Mouse (Mus musculus) embryonic facial prominence, embryonic 13.5 days (tissue): Measurements from ENCODE around the gene Sox21. TPM values are rescaled to one million over a fixed set of nuclear protein-coding genes. Genes with fewer than 3 reads are reported as not detected.

Experiments used
- ATAC-seq: fragments of 200-750 bp; cut with Nextera tagmentation; 2 replicates; pipeline ENCODE4 v1.8.0; 2017; ENCODE audit warnings: low read depth; ENCODE audit not compliant: insufficient number of reproducible peaks, insufficient read depth, low FRiP score, low TSS enrichment
- H3K27ac ChIP-seq: fragments of 300-500 bp; sonication (generic); 2 replicates; pipeline ENCODE4 v1.5.1; 2015; ENCODE audit warnings: moderate library complexity, mild to moderate bottlenecking, inconsistent platforms
- H3K27me3 ChIP-seq: fragments of 300-500 bp; sonication (generic); 2 replicates; pipeline ENCODE4 v1.6.1; 2015; ENCODE audit warnings: mild to moderate bottlenecking, inconsistent platforms
- H3K36me3 ChIP-seq: fragments of 300-500 bp; sonication (generic); 2 replicates; pipeline ENCODE4 v1.6.1; 2015; ENCODE audit warnings: mild to moderate bottlenecking, inconsistent platforms
- H3K4me1 ChIP-seq: fragments of 300-500 bp; sonication (generic); 2 replicates; pipeline ENCODE4 v1.6.1; 2015; ENCODE audit warnings: inconsistent platforms
- H3K4me2 ChIP-seq: fragments of 300-500 bp; sonication (generic); 2 replicates; pipeline ENCODE4 v1.6.1; 2015; ENCODE audit warnings: moderate library complexity, mild to moderate bottlenecking, inconsistent platforms
- H3K4me3 ChIP-seq: fragments of 300-500 bp; sonication (generic); 2 replicates; pipeline ENCODE4 v1.5.1; 2015; ENCODE audit warnings: mild to moderate bottlenecking, inconsistent platforms
- H3K9ac ChIP-seq: fragments of 300-500 bp; sonication (generic); 2 replicates; pipeline ENCODE4 v1.6.1; 2015; ENCODE audit warnings: mild to moderate bottlenecking, inconsistent platforms
- H3K9me3 ChIP-seq: fragments of 300-500 bp; sonication (generic); 2 replicates; pipeline ENCODE4 v1.6.1; 2016; ENCODE audit warnings: inconsistent platforms
- WGBS: fragments of 180-500 bp; shearing (Covaris S2); methylation state at CpG from one replicate; pipeline ENCODE4 v1.1.7; 2015; ENCODE audit warnings: mixed read lengths; 5-methylcytosine and 5-hydroxymethylcytosine counted together
- microRNA-seq: library from miRNA; unstranded; fragments of <30 nt; microRNA quantifications from one replicate; pipeline ENCODE4, GENCODE M21; 2016
- polyA plus RNA-seq: library from polyadenylated mRNA; unstranded; fragments of >200 nt; fragmentation: Nextera tagmentation; extraction: Ambion mirVana; gene quantifications from 2 replicates; pipeline ENCODE4 v1.2.1, GENCODE M21; 2015

Gene Sox21
- polyA plus RNA-seq, 1 experiment from 2014 or later: 6.3 TPM

GRCm38 (mm10) chr14:118191442-118191841 lies 45.4 kb downstream of the Sox21 start:
- WGBS: 89% methylated on average over 9 of the region's 9 CpGs
- no peak overlapping the region for H3K9ac ChIP-seq
- H3K9me3 ChIP-seq: no peaks in the 10 kb centered on the region
- 0 out of 2 replicates have a peak, but pooled peaks cover 2% of the 10 kb centered on the region for H3K4me1 ChIP-seq
- ATAC-seq: no peak
- no peak overlapping the region for H3K27ac ChIP-seq
- no peak overlapping the region for H3K4me2 ChIP-seq
- peaks cover 44% of the 10 kb centered on the region for H3K27me3 ChIP-seq
- no peaks in the 10 kb centered on the region for H3K36me3 ChIP-seq
- no peak overlapping the region for H3K4me3 ChIP-seq

Small RNA genes lying within 50 kb of the gene (microRNA-seq; reads per million reads assigned to microRNA genes)
- gene Mir6241: not detected

Other genes with a start within 250 kb of the Sox21 start
- 6.8 and 7.5 TPM in 2 replicates for gene Dct, start 184.8 kb downstream of the Sox21 start, polyA plus RNA-seq
- 35.2 and 39.5 TPM in 2 replicates for gene Tgds, start 104.3 kb downstream of the Sox21 start, polyA plus RNA-seq
- gene Gpr180, start 99.9 kb downstream of the Sox21 start, polyA plus RNA-seq: 61.1 and 63.7 TPM in 2 replicates
- not detected in 2 replicates for gene Gm9376, start 29.9 kb upstream of the Sox21 start, polyA plus RNA-seq